Mouse (Mus musculus) cortical plate, adult 2 months (tissue): Measurements from ENCODE around the gene Kndc1. TPM values are rescaled to one million over a fixed set of nuclear protein-coding genes. Genes with fewer than 3 reads are reported as not detected.

Source experiments
- H3K27ac ChIP-seq: fragments of 200-500 bp; 2 replicates; pipeline ENCODE4 v1.5.1; 2012; ENCODE audit warnings: low read length, control low read depth, inconsistent platforms; ENCODE audit not compliant: insufficient read depth
- H3K4me1 ChIP-seq: fragments of 200-500 bp; 2 replicates; pipeline ENCODE4 v1.6.1; 2011; ENCODE audit warnings: low read length; ENCODE audit not compliant: control insufficient read depth, insufficient read depth
- H3K4me3 ChIP-seq: fragments of 200-500 bp; 2 replicates; pipeline ENCODE4 v1.5.1; 2011; ENCODE audit warnings: mild to moderate bottlenecking, low read length, control low read depth; ENCODE audit not compliant: insufficient read depth
- CTCF ChIP-seq: fragments of 200-500 bp; IDR thresholded peaks from 2 replicates; pipeline ENCODE4 v1.5.1; 2011; ENCODE audit warnings: mild to moderate bottlenecking, control low read depth, low read length; ENCODE audit not compliant: insufficient read depth; ENCODE audit errors: extremely low read depth
- POLR2A ChIP-seq: fragments of 200-500 bp; IDR thresholded peaks from 2 replicates; pipeline ENCODE4 v1.6.1; 2011; ENCODE audit warnings: mild to moderate bottlenecking, low read length, control low read depth; ENCODE audit not compliant: insufficient read depth; ENCODE audit errors: extremely low read depth
- polyA plus RNA-seq: library from polyadenylated mRNA; depleted of rRNA; stranded (reverse); fragments of >200 nt; gene quantifications from 2 replicates; pipeline ENCODE4 v1.2.3, GENCODE M21; 2012

Gene Kndc1
- polyA plus RNA-seq, 1 experiment = 54.8 TPM

- H3K4me1 ChIP-seq = peaks cover 4% of the 10 kb centered on the region
- no peak overlapping the region for H3K4me3 ChIP-seq
- TF ChIP-seq POLR2A (no peak), CTCF (no peak)
- no peak overlapping the region for H3K27ac ChIP-seq
Measured at GRCm38 (mm10) chr7:139871014-139871413, 23.5 kb upstream of the Kndc1 start.

GRCm38 (mm10) chr7:139877167-139877792 is 17.2 kb upstream of the Kndc1 start:
- H3K27ac ChIP-seq = no peak overlapping the region
- no peak for TF ChIP-seq POLR2A
- peak; percentile 94 for TF ChIP-seq CTCF
- peaks cover 2% of the 10 kb centered on the region for H3K4me1 ChIP-seq
- no peak overlapping the region for H3K4me3 ChIP-seq

- Histone ChIP-seq H3K4me1 (peaks cover 2% of the 10 kb centered on the region), H3K27ac (no peak overlapping the region), H3K4me3 (no peak overlapping the region)
- TF ChIP-seq POLR2A = no peak
- no peak for TF ChIP-seq CTCF
Measured at GRCm38 (mm10) chr7:139878122-139878521, 16.4 kb upstream of the Kndc1 start.

- no peak for TF ChIP-seq CTCF
- TF ChIP-seq POLR2A = no peak
- no peak overlapping the region for H3K27ac ChIP-seq
- H3K4me1 ChIP-seq = peaks cover 2% of the 10 kb centered on the region
- H3K4me3 ChIP-seq = no peak overlapping the region
Measured at GRCm38 (mm10) chr7:139878621-139879020, 15.9 kb upstream of the Kndc1 start.

- Histone ChIP-seq H3K4me3 (no peak overlapping the region), H3K4me1 (no peaks in the 10 kb centered on the region), H3K27ac (no peak overlapping the region)
- no peak for TF ChIP-seq POLR2A
- no peak for TF ChIP-seq CTCF
Measured at GRCm38 (mm10) chr7:139883545-139883944, 11.0 kb upstream of the Kndc1 start.

GRCm38 (mm10) chr7:139891779-139892178 is 2.7 kb upstream of the Kndc1 start:
- Histone ChIP-seq H3K4me3 (no peak overlapping the region), H3K27ac (no peak overlapping the region), H3K4me1 (no peaks in the 10 kb centered on the region)
- TF ChIP-seq CTCF (no peak), POLR2A (no peak)

GRCm38 (mm10) chr7:139896271-139896670 is 1.8 kb downstream of the Kndc1 start:
- peak overlapping the region; percentile 52 for H3K27ac ChIP-seq
- H3K4me1 ChIP-seq = peaks cover 13% of the 10 kb centered on the region
- peak overlapping the region; percentile 86 for H3K4me3 ChIP-seq
- TF ChIP-seq POLR2A = no peak
- TF ChIP-seq CTCF = no peak

GRCm38 (mm10) chr7:139896796-139897195 is 2.3 kb downstream of the Kndc1 start:
- H3K27ac ChIP-seq = peak overlapping the region; percentile 52
- peak overlapping the region; percentile 86; the same call in 1 of the 2 replicates for H3K4me3 ChIP-seq
- peaks cover 13% of the 10 kb centered on the region for H3K4me1 ChIP-seq
- TF ChIP-seq POLR2A (no peak), CTCF (no peak)

- Histone ChIP-seq H3K27ac (no peak overlapping the region), H3K4me3 (no peak overlapping the region), H3K4me1 (peaks cover 13% of the 10 kb centered on the region)
- TF ChIP-seq POLR2A (no peak), CTCF (no peak)
Measured at GRCm38 (mm10) chr7:139898606-139899005, 4.1 kb downstream of the Kndc1 start.

- H3K4me3 ChIP-seq = no peak overlapping the region
- peaks cover 13% of the 10 kb centered on the region for H3K4me1 ChIP-seq
- no peak overlapping the region for H3K27ac ChIP-seq
Measured at GRCm38 (mm10) chr7:139899505-139899904, 5.0 kb downstream of the Kndc1 start.

GRCm38 (mm10) chr7:139900456-139900855 is 6.0 kb downstream of the Kndc1 start:
- H3K4me3 ChIP-seq = no peak overlapping the region
- TF ChIP-seq CTCF (no peak), POLR2A (no peak)
- H3K4me1 ChIP-seq = peaks cover 13% of the 10 kb centered on the region
- H3K27ac ChIP-seq = no peak overlapping the region

More at GRCm38 (mm10) chr7:139899505-139899904, 5.0 kb downstream of the Kndc1 start:
- TF ChIP-seq CTCF = no peak
- TF ChIP-seq POLR2A = no peak
